Comparison of ENCODE assay signal across 12 mouse cellular contexts in the genomic region with DNA sequence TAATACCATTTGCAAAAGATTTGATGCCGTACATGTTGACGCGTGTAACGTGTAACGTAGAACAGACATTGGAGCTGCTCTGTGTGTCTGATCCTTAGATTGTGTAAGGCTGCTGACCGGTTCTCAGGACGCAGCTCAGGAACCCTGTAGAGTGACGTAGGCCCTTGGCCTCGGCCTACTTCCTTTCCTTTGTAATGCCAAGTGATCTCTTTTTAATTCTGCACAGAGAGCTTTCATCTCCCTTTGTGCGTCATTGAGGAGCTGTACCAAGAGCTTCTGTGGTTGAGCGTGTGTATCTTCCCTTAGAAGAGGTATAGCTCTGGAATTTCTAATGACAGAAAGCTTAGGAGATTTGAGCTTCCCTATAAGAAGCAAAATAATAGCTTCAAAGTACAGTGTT.
"Had no signal": no experiment of that assay in that cellular context is flagged by ENCODE, and none has a peak within 500 bp of the region (broad histone marks: within the 10 kb centered on the region; RNA-seq: fewer than 3 reads in every experiment).

No protein-coding gene starts in this region.

- DNase-seq: kidney, postnatal 25 days; layer of hippocampus, postnatal 36 days; liver, embryonic 13.5 days; lung, adult 2 months; lung, postnatal 14 days; lung, postnatal 4 days; right cerebral cortex, adult 18-20 months; right cerebral cortex, postnatal 14 days; right cerebral cortex, postnatal 4 days; thymus, adult 2 months; thymus, postnatal 14 days; thymus, postnatal 4 days had no signal
